Mouse (Mus musculus) lung, embryonic 15.5 days (tissue): ENCODE results near the gene Ddi1. TPM values are rescaled to one million over a fixed set of nuclear protein-coding genes. Genes with fewer than 3 reads are reported as not detected.
"Not testable (repeated sequence)": the region's sequence is repeated elsewhere in the genome, so short reads cannot be mapped to it uniquely, and the experiment has no call there.

Source experiments
- ATAC-seq: fragments of 200-750 bp; cut with Nextera tagmentation; 2 replicates; pipeline ENCODE4 v1.8.0; 2017; ENCODE audit warnings: moderate number of reproducible peaks, borderline replicate concordance; ENCODE audit not compliant: low FRiP score, low TSS enrichment; ENCODE audit errors: extremely low read depth
- H3K27ac ChIP-seq: fragments of 300-500 bp; sonication (generic); 2 replicates; pipeline ENCODE4 v1.5.1; 2015; ENCODE audit warnings: moderate library complexity, mild to moderate bottlenecking, inconsistent platforms
- H3K27me3 ChIP-seq: fragments of 300-500 bp; sonication (generic); 2 replicates; pipeline ENCODE4 v1.6.1; 2015; ENCODE audit warnings: inconsistent platforms
- H3K36me3 ChIP-seq: fragments of 300-500 bp; sonication (generic); 2 replicates; pipeline ENCODE4 v1.6.1; 2015; ENCODE audit warnings: inconsistent platforms
- H3K4me1 ChIP-seq: fragments of 300-500 bp; sonication (generic); 2 replicates; pipeline ENCODE4 v1.6.1; 2015; ENCODE audit warnings: inconsistent platforms
- H3K4me2 ChIP-seq: fragments of 300-500 bp; sonication (generic); 2 replicates; pipeline ENCODE4 v1.6.1; 2015; ENCODE audit warnings: inconsistent platforms, mild to moderate bottlenecking, moderate library complexity
- H3K4me3 ChIP-seq: fragments of 300-500 bp; sonication (generic); 2 replicates; pipeline ENCODE4 v1.5.1; 2015; ENCODE audit warnings: mild to moderate bottlenecking, inconsistent platforms
- H3K9ac ChIP-seq: fragments of 300-500 bp; sonication (generic); 2 replicates; pipeline ENCODE4 v1.6.1; 2015; ENCODE audit warnings: inconsistent platforms
- H3K9me3 ChIP-seq: fragments of 300-500 bp; sonication (generic); 2 replicates; pipeline ENCODE4 v1.6.1; 2016; ENCODE audit warnings: inconsistent platforms
- WGBS: fragments of 180-500 bp; shearing (Covaris S2); methylation state at CpG from one replicate; pipeline ENCODE4 v1.1.7; 2015; 5-methylcytosine and 5-hydroxymethylcytosine counted together
- polyA plus RNA-seq: library from polyadenylated mRNA; unstranded; fragments of >200 nt; fragmentation: Nextera tagmentation; extraction: Ambion mirVana; gene quantifications from 2 replicates; pipeline ENCODE4 v1.2.1, GENCODE M21; 2015

Ddi1 gene
- polyA plus RNA-seq, 1 experiment from 2014 or later, result 0.06 TPM

- no peak overlapping the region for H3K27ac ChIP-seq
- no peaks in the 10 kb centered on the region for H3K9me3 ChIP-seq
- no peaks in the 10 kb centered on the region for H3K27me3 ChIP-seq
- H3K9ac ChIP-seq, result no peak overlapping the region
- H3K4me2 ChIP-seq, result no peak overlapping the region
- H3K36me3 ChIP-seq, result no peaks in the 10 kb centered on the region
- peak; percentile 46; the same call in 1 of the 2 replicates for ATAC-seq
- H3K4me3 ChIP-seq, result no peak overlapping the region
- H3K4me1 ChIP-seq, result no peaks in the 10 kb centered on the region
- WGBS, result 33% methylated on average over 1 of the region's 1 CpGs
Measured at GRCm38 (mm10) chr9:6250320-6250719, 19.3 kb downstream of the Ddi1 start.

- not testable (repeated sequence) for H3K4me3 ChIP-seq, H3K27ac ChIP-seq, H3K4me2 ChIP-seq, H3K9ac ChIP-seq, H3K9me3 ChIP-seq, H3K27me3 ChIP-seq, H3K4me1 ChIP-seq, ATAC-seq, H3K36me3 ChIP-seq
- WGBS, result 88% methylated on average over 1 of the region's 1 CpGs
Measured at GRCm38 (mm10) chr9:6235982-6236381, 33.7 kb downstream of the Ddi1 start.

DNA sequence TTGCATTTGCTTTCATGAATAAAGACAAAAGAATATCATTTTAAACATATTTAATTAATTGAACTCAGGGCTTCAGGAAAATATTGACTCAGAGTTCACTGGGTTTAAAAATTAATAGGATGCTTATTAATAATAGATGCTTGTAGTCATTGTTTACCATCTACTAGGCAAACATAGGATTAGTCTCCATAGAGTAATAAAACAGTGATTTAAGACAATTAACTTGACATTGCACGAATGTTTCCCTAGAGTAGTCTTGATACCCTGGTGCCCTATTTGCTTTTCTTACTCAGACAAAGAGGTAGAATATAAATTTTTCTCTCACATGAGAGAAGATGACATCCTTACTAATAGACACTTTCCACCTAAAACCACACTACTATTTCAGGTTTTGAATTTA, 52.1 kb downstream of the Ddi1 start:
- no peak overlapping the region for H3K4me2 ChIP-seq
- H3K36me3 ChIP-seq, result no peaks in the 10 kb centered on the region
- no peaks in the 10 kb centered on the region for H3K27me3 ChIP-seq
- no peak overlapping the region for H3K4me3 ChIP-seq
- 60% methylated on average over 1 of the region's 1 CpGs for WGBS
- no peak overlapping the region for H3K9ac ChIP-seq
- no peak overlapping the region for H3K27ac ChIP-seq
- no peak for ATAC-seq
- no peaks in the 10 kb centered on the region for H3K9me3 ChIP-seq
- H3K4me1 ChIP-seq, result no peaks in the 10 kb centered on the region

- Histone ChIP-seq H3K27me3 (no peaks in the 10 kb centered on the region), H3K27ac (no peak overlapping the region), H3K9me3 (no peaks in the 10 kb centered on the region), H3K4me3 (no peak overlapping the region), H3K9ac (no peak overlapping the region), H3K4me1 (no peaks in the 10 kb centered on the region), H3K4me2 (no peak overlapping the region), H3K36me3 (no peaks in the 10 kb centered on the region)
- ATAC-seq, result no peak
- WGBS, result 45% methylated on average over 5 of the region's 5 CpGs
Measured at GRCm38 (mm10) chr9:6212862-6213261, 56.8 kb downstream of the Ddi1 start.

Other genes starting within 250 kb of the Ddi1 start
- 6.1 and 6.7 TPM in 2 replicates for gene Pdgfd, start 101.3 kb downstream of the Ddi1 start, polyA plus RNA-seq